Mouse (Mus musculus) kidney, adult 2 months (tissue): ENCODE measurements around the gene Dsn1.

Experiments used
- CTCF ChIP-seq: fragments of 200-500 bp; conservative IDR thresholded peaks from 2 replicates; pipeline ENCODE4 v1.5.1; 2011; ENCODE audit warnings: low read depth, mild to moderate bottlenecking, control low read depth, low read length, moderate library complexity, mixed read lengths; ENCODE audit not compliant: insufficient read depth, insufficient read length
- POLR2A ChIP-seq: fragments of 200-500 bp; IDR thresholded peaks from one replicate; pipeline ENCODE4 v1.6.1; 2011; ENCODE audit warnings: low read depth, low read length, control low read depth

DNA sequence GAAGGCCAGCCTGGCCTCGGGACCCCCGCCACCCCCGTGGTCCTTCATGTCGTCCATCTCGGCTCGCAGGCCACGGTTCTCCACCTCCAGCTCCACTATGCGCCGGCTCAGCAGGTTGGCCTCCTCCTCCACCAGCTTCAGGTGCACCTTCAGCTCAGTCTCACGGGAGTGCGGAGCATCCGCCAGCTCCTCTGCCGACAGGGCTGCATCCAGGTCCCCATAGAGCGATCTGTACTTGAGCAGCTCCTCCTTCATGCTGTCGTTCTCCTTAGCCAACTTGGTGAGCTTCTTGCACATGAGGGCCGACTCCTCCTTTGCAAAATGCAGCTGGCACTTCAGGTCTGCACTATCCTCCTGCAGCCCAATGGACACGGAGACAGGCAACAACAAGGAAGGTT, 33.7 kb upstream of the Dsn1 start:
- TF ChIP-seq CTCF (no peak), POLR2A (no peak)
